In the genomic region with DNA sequence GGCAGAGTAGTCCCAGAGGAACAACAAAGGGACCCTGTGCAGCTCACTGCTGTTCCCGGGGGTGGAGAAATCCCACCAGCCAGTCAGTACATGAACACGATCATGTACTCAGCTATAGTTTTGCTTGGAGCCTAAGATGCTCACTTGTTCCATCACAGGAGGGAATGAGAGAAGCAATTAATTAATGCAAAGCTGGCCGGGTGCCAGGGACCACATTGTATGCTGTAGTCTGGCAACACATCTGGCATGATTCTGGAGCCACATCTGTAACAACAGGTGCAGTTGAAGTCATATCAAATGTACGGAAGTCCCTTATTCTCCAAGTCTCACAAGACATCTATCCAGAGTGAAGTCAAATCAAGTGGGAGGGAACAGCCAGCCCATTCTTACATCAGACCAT, we compare ENCODE assay signal across 18 mouse cellular contexts. TPM values are rescaled to one million over a fixed set of nuclear protein-coding genes. Genes with fewer than 3 reads are reported as not detected.
DNase-seq lines count a peak whose midpoint lies in the region; ATAC-seq and TF ChIP-seq lines count a peak whose summit lies in the region.
"Had no signal": no experiment of that assay in that cellular context is flagged by ENCODE, and none has a peak within 500 bp of the region (broad histone marks: within the 10 kb centered on the region; RNA-seq: fewer than 3 reads in every experiment).

No protein-coding gene starts in this region.

- no peaks in the 10 kb centered on the region for H3K9me3 ChIP-seq in forebrain, postnatal 0 days (ENCODE audit: low read length)
- H3K9me3 ChIP-seq in forebrain, embryonic 12.5 days: no peaks in the 10 kb centered on the region
- H3K9me3 ChIP-seq in limb, embryonic 14.5 days (ENCODE audit: control insufficient read depth, low read length): no peaks in the 10 kb centered on the region
- no peaks in the 10 kb centered on the region for H3K9me3 ChIP-seq in limb, embryonic 10.5 days (replicated peaks)
- H3K9me3 ChIP-seq: embryonic facial prominence, embryonic 10.5 days; heart, embryonic 13.5 days had no signal

- no peaks in the 10 kb centered on the region for H3K36me3 ChIP-seq in forebrain, postnatal 0 days (ENCODE audit: insufficient read depth)
- H3K36me3 ChIP-seq in forebrain, embryonic 12.5 days (replicated peaks): no peaks in the 10 kb centered on the region
- H3K36me3 ChIP-seq in limb, embryonic 14.5 days (ENCODE audit: control insufficient read depth, insufficient read depth, low read length): no peaks in the 10 kb centered on the region
- H3K36me3 ChIP-seq in limb, embryonic 10.5 days: no peaks in the 10 kb centered on the region
- H3K36me3 ChIP-seq: embryonic facial prominence, embryonic 10.5 days; heart, embryonic 13.5 days had no signal

- TF ChIP-seq CTCF in forebrain, postnatal 0 days (IDR thresholded peaks at IDR 0.05; ENCODE audit: low read depth): no peak

- no peak overlapping the region for H3K4me2 ChIP-seq in forebrain, postnatal 0 days (ENCODE audit: low read depth)
- H3K4me2 ChIP-seq in forebrain, embryonic 12.5 days: no peak overlapping the region
- no peak overlapping the region for H3K4me2 ChIP-seq in limb, embryonic 14.5 days (replicated peaks; ENCODE audit: low read depth, low read length, severe bottlenecking)
- H3K4me2 ChIP-seq: heart, embryonic 13.5 days had no signal

- 74% methylated on average over 4 of the region's 4 CpGs for WGBS in forebrain, postnatal 0 days
- 90% methylated on average over 4 of the region's 4 CpGs for WGBS in forebrain, embryonic 12.5 days
- WGBS in limb, embryonic 14.5 days: 67% methylated on average over 4 of the region's 4 CpGs
- 90% methylated on average over 4 of the region's 4 CpGs for WGBS in limb, embryonic 10.5 days

- no peak overlapping the region for H3K27ac ChIP-seq in forebrain, postnatal 0 days (ENCODE audit: low read depth, low read length)
- H3K27ac ChIP-seq in forebrain, embryonic 12.5 days: no peak overlapping the region
- no peak overlapping the region for H3K27ac ChIP-seq in limb, embryonic 14.5 days (replicated peaks; ENCODE audit: low read depth, low read length)
- no peak overlapping the region for H3K27ac ChIP-seq in limb, embryonic 10.5 days
- H3K27ac ChIP-seq: embryonic facial prominence, embryonic 10.5 days; heart, embryonic 13.5 days had no signal

- H3K27me3 ChIP-seq in forebrain, postnatal 0 days (ENCODE audit: insufficient read depth, low read length): no peaks in the 10 kb centered on the region
- no peaks in the 10 kb centered on the region for H3K27me3 ChIP-seq in forebrain, embryonic 12.5 days
- no peaks in the 10 kb centered on the region for H3K27me3 ChIP-seq in limb, embryonic 14.5 days (ENCODE audit: control insufficient read depth, insufficient read depth, low read length)
- no peaks in the 10 kb centered on the region for H3K27me3 ChIP-seq in limb, embryonic 10.5 days (ENCODE audit: low read depth, poor library complexity, severe bottlenecking)
- H3K27me3 ChIP-seq: CH12.LX; heart, embryonic 13.5 days had no signal

- peak; percentile 7 for DNase-seq in forebrain, postnatal 0 days
- DNase-seq in limb, embryonic 14.5 days (ENCODE audit: low spot score): peak; percentile 25
- no peak for DNase-seq in limb, embryonic 10.5 days (ENCODE audit: low spot score)
- peak; percentile 2 for DNase-seq in testis, postnatal 14 days (ENCODE audit: low spot score)
- no peak for DNase-seq in testis, postnatal 10 days (ENCODE audit: low spot score)
- no peak for DNase-seq in urinary bladder, adult 18-20 months (ENCODE audit: low spot score in 2 of 2)
- DNase-seq: adrenal gland, postnatal 14 days; cerebellum, adult 18-20 months; cerebellum, postnatal 25 days; gastrocnemius, postnatal 36 days; heart, postnatal 36 days had no signal

- peaks cover 8% of the 10 kb centered on the region; the same call in 1 of the 2 replicates for H3K4me1 ChIP-seq in forebrain, postnatal 0 days (ENCODE audit: insufficient read depth)
- H3K4me1 ChIP-seq in forebrain, embryonic 12.5 days: 0 out of 2 replicates have a peak, but pooled peaks cover 3% of the 10 kb centered on the region
- H3K4me1 ChIP-seq in limb, embryonic 14.5 days (ENCODE audit: control insufficient read depth, insufficient read depth, low read length): no peaks in the 10 kb centered on the region
- H3K4me1 ChIP-seq in limb, embryonic 10.5 days: no peaks in the 10 kb centered on the region
- H3K4me1 ChIP-seq: embryonic facial prominence, embryonic 10.5 days; heart, embryonic 13.5 days had no signal

- H3K4me3 ChIP-seq in forebrain, postnatal 0 days (ENCODE audit: low read depth, low read length): no peak overlapping the region
- H3K4me3 ChIP-seq in forebrain, embryonic 12.5 days (replicated peaks): no peak overlapping the region
- no peak overlapping the region for H3K4me3 ChIP-seq in limb, embryonic 14.5 days (replicated peaks; ENCODE audit: low read length)
- H3K4me3 ChIP-seq in limb, embryonic 10.5 days: no peak overlapping the region
- H3K4me3 ChIP-seq: embryonic facial prominence, embryonic 10.5 days; heart, embryonic 13.5 days had no signal

- H3K9ac ChIP-seq in forebrain, postnatal 0 days: no peak overlapping the region
- H3K9ac ChIP-seq in forebrain, embryonic 12.5 days: no peak overlapping the region
- H3K9ac ChIP-seq in limb, embryonic 14.5 days (ENCODE audit: low read depth, low read length, severe bottlenecking): no peak overlapping the region
- H3K9ac ChIP-seq: heart, embryonic 13.5 days had no signal

- no peak for TF ChIP-seq POLR2A in limb, embryonic 14.5 days (IDR thresholded peaks at IDR 0.05; ENCODE audit: borderline replicate concordance, extremely low read depth, insufficient read depth, insufficient read length)

- ATAC-seq in forebrain, postnatal 0 days: no peak
- no peak for ATAC-seq in forebrain, embryonic 12.5 days (ENCODE audit: low FRiP score)
- no peak for ATAC-seq in limb, embryonic 14.5 days (ENCODE audit: low FRiP score, low read depth)
- ATAC-seq: activated CD4-positive, CD25-positive, alpha-beta regulatory T cell, adult 4 months; forebrain, embryonic 14.5 days; Patski had no signal

RNA-seq across cellular contexts. Expression of a gene that starts 45.3 kb away (rescaled TPM):
- 332 and 333 TPM in 2 replicates for total RNA-seq in forebrain, postnatal 0 days (2014; rRNA removed)
- 164 and 227 TPM in 2 replicates for polyA plus RNA-seq in forebrain, postnatal 0 days (2015; fragmentation: Nextera tagmentation; extraction: Ambion mirVana)
- 101 and 106 TPM in 2 replicates for polyA plus RNA-seq in forebrain, embryonic 12.5 days (2016; fragmentation: Nextera tagmentation; extraction: Ambion mirVana)
- 10.3 and 15.2 TPM in 2 replicates for polyA plus RNA-seq in limb, embryonic 14.5 days (2012; rRNA removed)
- 7.4 and 9.7 TPM in 2 replicates for polyA plus RNA-seq in limb, embryonic 14.5 days (2014; fragmentation: Nextera tagmentation; extraction: Ambion mirVana)
- polyA plus RNA-seq in limb, embryonic 10.5 days (2016; fragmentation: Nextera tagmentation; extraction: Ambion mirVana): 6.6 and 7.8 TPM in 2 replicates
- total RNA-seq: CH12.LX had no signal
- polyA plus RNA-seq: activated CD4-positive, CD25-positive, alpha-beta regulatory T cell, adult 4 months; Patski had no signal

Comparison
In these comparisons a context has a peak if more than half of its experiments do, and no peak if none do; other contexts are left out.
1. DNase-seq: peak in forebrain, postnatal 0 days (single experiment), limb, embryonic 14.5 days (single experiment) and testis, postnatal 14 days (single experiment); none in limb, embryonic 10.5 days (single experiment), testis, postnatal 10 days (single experiment) and urinary bladder, adult 18-20 months (0 of 2).